Mouse (Mus musculus): ENCODE measurements around the gene A930018P22Rik. TPM values are rescaled to one million over a fixed set of nuclear protein-coding genes. Genes with fewer than 3 reads are reported as not detected.
"Not testable (repeated sequence)": the region's sequence is repeated elsewhere in the genome, so short reads cannot be mapped to it uniquely, and the experiment has no call there.

The A930018P22Rik gene
- total and polyA plus RNA-seq, 2 experiments from 2014 or later = 1.9 TPM; not detected in 1

DNA sequence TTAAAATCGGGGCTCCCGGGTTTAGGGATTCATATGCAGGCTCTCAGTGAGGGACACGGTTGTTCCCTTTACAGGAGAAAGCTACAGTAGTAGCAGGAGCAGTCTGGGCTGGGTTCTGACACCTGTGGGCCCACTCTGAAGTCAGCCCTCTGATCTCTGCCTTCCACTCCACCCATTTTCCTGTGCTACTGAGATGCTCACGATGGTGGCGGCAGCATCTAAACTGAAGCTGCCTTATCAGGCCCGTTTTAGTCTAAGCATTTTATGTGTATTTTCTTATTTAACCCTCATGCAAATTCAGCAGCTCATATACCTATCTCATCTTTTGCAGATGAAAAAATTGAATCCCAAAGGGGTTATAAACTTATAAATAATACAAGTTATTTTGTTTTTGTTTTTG, 17.8 kb upstream of the A930018P22Rik start:
- 88% methylated on average over 6 of the region's 6 CpGs for WGBS
- H3K9ac ChIP-seq = no peak overlapping the region
- ATAC-seq = no peak
- H3K4me2 ChIP-seq (ENCODE audit: low read depth) = no peak overlapping the region
- H3K4me3 ChIP-seq (ENCODE audit: low read depth, low read length) = no peak overlapping the region
- no peaks in the 10 kb centered on the region for H3K9me3 ChIP-seq (ENCODE audit: low read length)
- no peaks in the 10 kb centered on the region for H3K4me1 ChIP-seq (ENCODE audit: insufficient read depth)
- H3K27ac ChIP-seq (ENCODE audit: low read depth, low read length) = no peak overlapping the region
- DNase-seq = no peak
- no peaks in the 10 kb centered on the region for H3K36me3 ChIP-seq (ENCODE audit: insufficient read depth)
- no peaks in the 10 kb centered on the region for H3K27me3 ChIP-seq (ENCODE audit: insufficient read depth, low read length)
- TF ChIP-seq CTCF (IDR thresholded peaks at IDR 0.05; ENCODE audit: low read depth) = no peak

GRCm38 (mm10) chr2:104109021-104109420, 13.5 kb upstream of the A930018P22Rik start:
- WGBS = 92% methylated on average over 2 of the region's 2 CpGs
- H3K36me3 ChIP-seq (ENCODE audit: insufficient read depth); ATAC-seq; H3K4me1 ChIP-seq (ENCODE audit: insufficient read depth); H3K27me3 ChIP-seq (ENCODE audit: insufficient read depth, low read length); DNase-seq; H3K9me3 ChIP-seq (ENCODE audit: low read length); H3K9ac ChIP-seq; H3K27ac ChIP-seq (ENCODE audit: low read depth, low read length); H3K4me3 ChIP-seq (ENCODE audit: low read depth, low read length); H3K4me2 ChIP-seq (ENCODE audit: low read depth): not testable (repeated sequence)

- Histone ChIP-seq H3K9me3 (ENCODE audit: low read length) (no peaks in the 10 kb centered on the region), H3K4me1 (ENCODE audit: insufficient read depth) (no peaks in the 10 kb centered on the region), H3K9ac (no peak overlapping the region), H3K4me2 (ENCODE audit: low read depth) (no peak overlapping the region), H3K27ac (ENCODE audit: low read depth, low read length) (no peak overlapping the region), H3K36me3 (ENCODE audit: insufficient read depth) (no peaks in the 10 kb centered on the region), H3K27me3 (ENCODE audit: insufficient read depth, low read length) (no peaks in the 10 kb centered on the region), H3K4me3 (ENCODE audit: low read depth, low read length) (no peak overlapping the region)
- no peak for TF ChIP-seq CTCF (IDR thresholded peaks at IDR 0.05; ENCODE audit: low read depth)
- DNase-seq (no peak), ATAC-seq (no peak)
- WGBS = 64% methylated on average over 2 of the region's 2 CpGs
These were observed 13.0 kb upstream of the A930018P22Rik start for GRCm38 (mm10) chr2:104109528-104109927.

- H3K36me3 ChIP-seq (ENCODE audit: insufficient read depth) = no peaks in the 10 kb centered on the region
- no peak overlapping the region for H3K9ac ChIP-seq
- DNase-seq = no peak
- no peaks in the 10 kb centered on the region for H3K4me1 ChIP-seq (ENCODE audit: insufficient read depth)
- TF ChIP-seq CTCF (IDR thresholded peaks at IDR 0.05; ENCODE audit: low read depth) = no peak
- no peaks in the 10 kb centered on the region for H3K27me3 ChIP-seq (ENCODE audit: insufficient read depth, low read length)
- ATAC-seq = no peak
- H3K4me2 ChIP-seq (ENCODE audit: low read depth) = no peak overlapping the region
- no peak overlapping the region for H3K27ac ChIP-seq (ENCODE audit: low read depth, low read length)
- no peak overlapping the region for H3K4me3 ChIP-seq (ENCODE audit: low read depth, low read length)
- WGBS = 88% methylated on average over 4 of the region's 4 CpGs
- no peaks in the 10 kb centered on the region for H3K9me3 ChIP-seq (ENCODE audit: low read length)
These were observed 12.5 kb upstream of the A930018P22Rik start for GRCm38 (mm10) chr2:104110031-104110430.

DNA sequence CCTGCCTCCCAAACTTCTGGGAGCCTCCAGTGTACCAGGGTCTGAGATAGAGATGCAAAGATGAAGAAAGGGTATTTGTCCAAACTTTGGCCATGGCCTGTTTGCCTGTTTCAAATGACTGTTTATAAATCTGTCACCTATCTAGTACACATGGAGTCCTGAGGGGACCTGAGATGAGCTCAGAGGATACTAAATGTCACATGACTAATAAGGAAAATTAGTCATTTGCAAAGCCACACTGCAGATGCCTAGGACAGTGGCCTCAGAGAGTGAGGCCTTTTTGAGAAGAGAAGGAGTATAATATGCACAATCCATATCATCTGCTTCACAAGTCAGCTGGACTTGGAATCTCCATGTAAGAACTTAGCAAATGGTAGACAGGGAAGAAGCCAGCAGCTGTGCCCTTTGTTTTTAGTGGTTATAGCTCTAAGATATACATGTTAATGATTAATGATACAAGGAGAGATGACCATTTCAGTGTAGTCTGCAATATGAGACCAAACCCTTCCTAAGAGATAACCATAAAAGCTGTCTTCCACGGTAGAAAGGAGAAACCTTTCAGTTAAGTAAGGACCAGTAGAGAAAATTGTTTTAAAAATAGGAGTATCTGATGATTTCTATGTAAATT, 11.3 kb upstream of the A930018P22Rik start:
- H3K4me1 ChIP-seq (ENCODE audit: insufficient read depth); DNase-seq; H3K4me2 ChIP-seq (ENCODE audit: low read depth); H3K27ac ChIP-seq (ENCODE audit: low read depth, low read length); H3K9ac ChIP-seq; H3K36me3 ChIP-seq (ENCODE audit: insufficient read depth); ATAC-seq; H3K27me3 ChIP-seq (ENCODE audit: insufficient read depth, low read length); H3K9me3 ChIP-seq (ENCODE audit: low read length); H3K4me3 ChIP-seq (ENCODE audit: low read depth, low read length): not testable (repeated sequence)
- no CpG with 5 or more reads among the region's 1 CpGs for WGBS

DNA sequence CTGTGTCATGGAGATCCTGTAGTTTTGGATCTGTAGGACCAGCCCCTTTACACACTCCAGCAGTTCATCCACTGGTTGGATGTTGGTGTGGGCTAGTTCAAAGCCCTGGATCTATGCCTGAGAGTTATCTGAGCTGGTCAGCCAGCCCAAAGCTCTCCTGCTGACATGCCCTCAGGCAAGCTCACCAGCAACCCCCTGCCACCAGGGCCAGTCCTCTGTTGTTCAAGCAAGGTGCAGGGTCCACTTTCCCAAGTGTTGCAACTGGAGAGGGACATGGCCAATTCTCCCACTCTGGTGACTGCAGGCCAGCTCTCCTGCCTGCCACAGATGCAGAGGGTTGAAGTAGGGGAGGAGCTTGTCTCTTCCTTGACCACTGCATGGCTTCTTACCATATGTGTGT, 9.0 kb upstream of the A930018P22Rik start:
- DNase-seq; H3K4me1 ChIP-seq (ENCODE audit: insufficient read depth); H3K27ac ChIP-seq (ENCODE audit: low read depth, low read length); H3K9ac ChIP-seq; H3K4me3 ChIP-seq (ENCODE audit: low read depth, low read length); H3K9me3 ChIP-seq (ENCODE audit: low read length); H3K4me2 ChIP-seq (ENCODE audit: low read depth); H3K36me3 ChIP-seq (ENCODE audit: insufficient read depth); H3K27me3 ChIP-seq (ENCODE audit: insufficient read depth, low read length); ATAC-seq: not testable (repeated sequence)

- no peaks in the 10 kb centered on the region for H3K4me1 ChIP-seq (ENCODE audit: insufficient read depth)
- no peak overlapping the region for H3K4me3 ChIP-seq (ENCODE audit: low read depth, low read length)
- WGBS = 66% methylated on average over 3 of the region's 3 CpGs
- TF ChIP-seq CTCF (IDR thresholded peaks at IDR 0.05; ENCODE audit: low read depth) = no peak
- DNase-seq = no peak
- H3K9ac ChIP-seq = no peak overlapping the region
- no peaks in the 10 kb centered on the region for H3K36me3 ChIP-seq (ENCODE audit: insufficient read depth)
- no peak overlapping the region for H3K27ac ChIP-seq (ENCODE audit: low read depth, low read length)
- ATAC-seq = no peak
- H3K27me3 ChIP-seq (ENCODE audit: insufficient read depth, low read length) = no peaks in the 10 kb centered on the region
- no peaks in the 10 kb centered on the region for H3K9me3 ChIP-seq (ENCODE audit: low read length)
- H3K4me2 ChIP-seq (ENCODE audit: low read depth) = no peak overlapping the region
These were observed 7.7 kb upstream of the A930018P22Rik start for GRCm38 (mm10) chr2:104114898-104115297.

- ATAC-seq; H3K4me2 ChIP-seq (ENCODE audit: low read depth); H3K4me3 ChIP-seq (ENCODE audit: low read depth, low read length); H3K27me3 ChIP-seq (ENCODE audit: insufficient read depth, low read length); H3K27ac ChIP-seq (ENCODE audit: low read depth, low read length); H3K9ac ChIP-seq; H3K4me1 ChIP-seq (ENCODE audit: insufficient read depth); DNase-seq; H3K36me3 ChIP-seq (ENCODE audit: insufficient read depth); H3K9me3 ChIP-seq (ENCODE audit: low read length): not testable (repeated sequence)
These were observed 5.4 kb upstream of the A930018P22Rik start for GRCm38 (mm10) chr2:104117173-104117572.

Data from forebrain, postnatal 0 days (tissue).